Mouse (Mus musculus): ENCODE measurements around the gene Atad5.

Gene Atad5

DNA sequence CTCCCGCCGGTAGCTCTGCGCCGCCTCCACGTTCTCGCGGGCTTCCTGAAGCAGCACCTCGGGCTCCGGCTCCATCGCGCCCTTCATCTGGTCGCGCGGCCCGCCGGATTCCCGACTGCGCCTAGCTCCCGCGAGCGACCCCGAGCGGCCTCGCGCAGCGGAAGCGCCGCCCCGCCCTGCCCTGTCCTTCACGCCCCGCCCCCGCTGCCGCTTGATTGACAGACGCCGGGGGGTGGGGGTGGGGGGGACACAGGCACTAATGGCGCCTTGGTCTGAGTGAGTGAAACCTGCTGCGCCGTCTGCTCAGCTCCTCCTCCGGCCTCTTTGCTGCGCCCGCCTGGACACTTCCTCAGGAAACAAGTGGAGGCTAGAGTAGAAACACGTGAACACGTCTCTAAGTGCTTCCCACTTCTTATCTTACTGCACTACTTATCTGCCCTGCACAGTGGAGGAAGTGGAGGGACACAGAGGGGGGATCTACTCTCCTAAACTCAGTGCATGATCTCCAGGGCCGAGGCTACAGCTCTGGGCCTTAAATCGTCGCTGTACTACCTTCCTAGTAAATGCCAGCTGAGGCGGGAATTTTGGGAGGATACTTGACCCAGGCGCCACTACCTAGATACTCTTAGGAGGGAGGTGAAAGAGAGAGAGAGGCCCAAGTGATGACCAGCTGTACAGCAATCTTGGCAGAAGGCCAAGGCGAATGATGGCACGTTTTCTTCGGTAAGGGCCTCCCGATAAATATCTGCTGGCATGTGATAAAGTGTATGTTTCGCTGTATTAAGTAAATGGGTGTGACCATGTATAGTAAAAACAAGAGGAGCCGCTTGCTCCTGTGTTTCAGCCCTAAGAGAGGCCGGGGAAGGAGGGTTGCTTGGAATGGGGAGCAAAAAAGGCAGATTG lies 8.1 kb upstream of the Atad5 start, which contains the start of gene Crlf3:
TSS of gene Crlf3 (minus strand) at position 166 of the 903 bp plus-strand sequence.
- DNase-seq (ENCODE audit: low spot score in 2 of 2), result peak; percentile 88 to 90

DNA sequence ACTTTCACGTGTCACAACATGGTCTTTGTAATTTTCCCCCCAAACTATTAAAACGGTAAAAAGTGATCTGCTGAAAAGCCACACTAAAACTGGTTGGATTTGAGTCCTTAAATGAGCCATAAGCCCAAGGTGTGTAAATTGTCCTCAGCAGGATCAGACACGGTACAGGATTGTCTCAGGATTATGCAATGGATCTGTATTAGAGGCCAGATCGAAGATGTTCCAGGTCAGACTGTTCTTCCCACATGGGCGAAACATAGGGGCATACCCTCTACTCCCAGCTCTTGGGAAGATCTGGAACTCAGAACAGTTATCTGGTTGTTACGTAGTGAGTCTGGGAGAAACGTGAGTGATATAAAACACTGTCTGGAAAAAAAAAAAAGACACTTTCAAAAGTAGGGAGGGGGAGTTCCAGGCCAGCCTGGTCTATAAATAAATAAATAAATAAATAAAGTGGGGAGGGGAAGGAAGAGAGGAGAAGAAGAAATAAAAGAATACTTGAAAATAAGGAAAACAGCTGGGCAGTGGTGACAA lies 7.3 kb upstream of the Atad5 start:
- no peak for DNase-seq (ENCODE audit: low spot score in 2 of 2)

DNA sequence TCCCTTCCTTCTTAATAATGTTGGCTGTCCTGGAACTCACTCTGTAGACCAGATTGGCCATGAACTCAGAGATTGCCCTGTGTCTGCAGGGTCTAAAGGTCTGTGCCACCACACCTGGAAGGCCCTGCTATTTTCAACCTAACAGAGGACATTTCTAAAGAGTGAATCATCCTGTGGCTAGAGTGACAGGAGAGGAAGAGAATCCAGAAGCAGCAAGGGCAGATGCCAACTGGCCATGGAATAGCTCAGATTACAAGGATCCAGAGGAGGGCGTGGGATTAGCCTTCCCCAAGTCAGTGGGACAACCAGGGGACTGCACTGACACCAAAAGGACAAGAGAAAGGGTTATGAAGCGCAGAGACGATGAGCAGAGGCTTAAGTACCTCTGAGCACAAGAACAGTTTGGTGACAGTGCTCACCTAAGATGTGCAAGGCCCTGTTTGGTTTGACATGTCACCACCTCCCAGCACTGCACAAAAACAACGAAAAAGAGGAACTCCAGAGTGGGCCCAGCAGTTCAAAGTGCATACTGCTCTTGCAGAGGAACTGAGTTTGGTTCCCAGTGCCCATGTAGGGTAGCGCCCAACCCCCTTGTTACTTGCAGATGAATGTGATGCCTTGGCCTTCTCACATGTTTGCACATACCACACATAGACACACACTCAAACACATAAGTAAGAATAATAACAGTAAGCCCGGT lies 3.7 kb upstream of the Atad5 start:
- DNase-seq (ENCODE audit: low spot score in 2 of 2), result no peak

DNA sequence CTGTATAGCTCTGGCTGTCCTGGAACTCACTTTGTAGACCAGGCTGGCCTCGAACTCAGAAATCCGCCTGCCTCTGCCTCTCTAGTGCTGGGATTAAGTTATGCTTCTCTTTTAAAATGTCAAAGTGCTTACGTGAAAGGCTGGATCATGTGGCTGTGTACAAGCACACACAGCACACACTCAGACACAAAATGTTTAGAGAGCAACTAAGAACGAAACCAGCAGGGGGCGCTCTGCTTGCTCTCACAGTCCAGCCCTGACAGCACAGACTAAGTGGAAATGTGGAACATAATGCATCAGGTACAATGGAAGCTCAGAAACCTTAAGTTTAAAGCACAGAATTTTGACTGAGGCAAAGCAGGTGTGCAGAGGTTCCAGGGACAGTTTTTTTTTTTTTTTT lies 2.4 kb upstream of the Atad5 start:
- peak; percentile 55 to 62 for DNase-seq (ENCODE audit: low spot score in 2 of 2)

DNA sequence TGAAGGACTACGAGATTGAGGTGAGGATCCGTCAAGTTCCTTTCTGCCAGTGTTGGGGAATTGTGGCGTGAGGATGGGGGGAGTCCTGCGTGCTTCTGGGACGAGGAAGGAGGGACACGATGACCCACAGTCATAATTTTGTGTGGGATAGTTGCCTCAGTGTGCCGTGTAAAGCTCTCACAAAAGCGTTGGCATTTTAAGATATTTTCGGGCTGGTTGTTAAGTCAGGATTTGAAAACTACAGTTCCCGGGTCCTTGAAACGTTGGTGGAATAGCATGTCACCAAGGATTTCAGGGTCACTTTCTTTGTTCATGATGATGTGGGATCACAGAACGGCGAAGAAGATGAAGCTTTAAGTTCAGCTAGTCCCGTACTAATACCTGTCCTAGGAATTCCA lies 616 bp downstream of the Atad5 start:
- no peak for DNase-seq (ENCODE audit: low spot score in 2 of 2)

DNA sequence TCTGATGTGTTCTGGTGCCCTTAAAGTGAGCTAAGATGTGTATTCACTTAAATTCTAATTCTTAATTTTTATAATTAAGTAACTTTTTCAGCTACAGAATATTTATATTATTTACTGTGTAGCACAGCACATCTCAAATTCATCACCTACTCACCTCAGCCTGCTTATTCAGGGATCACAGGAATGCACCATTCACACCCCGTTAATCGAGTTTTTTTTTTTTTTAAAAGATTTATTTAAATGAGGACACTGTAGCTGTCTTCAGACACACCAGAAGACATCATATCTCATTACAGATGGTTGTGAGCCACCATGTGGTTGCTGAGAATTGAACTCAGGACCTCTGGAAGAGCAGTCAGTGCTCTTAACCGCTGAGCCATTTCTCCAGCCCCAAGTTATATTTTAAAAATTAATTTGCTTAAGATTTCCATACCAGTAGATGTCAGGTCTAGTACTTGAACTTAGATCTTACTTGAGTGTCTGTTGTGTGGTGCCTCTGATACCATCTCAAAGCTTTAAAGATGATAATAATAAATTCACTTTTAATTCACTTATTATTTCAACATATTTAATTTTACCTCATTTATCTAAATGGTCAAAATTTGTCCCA lies 1.5 kb downstream of the Atad5 start:
- DNase-seq (ENCODE audit: low spot score in 2 of 2), result no peak

DNA sequence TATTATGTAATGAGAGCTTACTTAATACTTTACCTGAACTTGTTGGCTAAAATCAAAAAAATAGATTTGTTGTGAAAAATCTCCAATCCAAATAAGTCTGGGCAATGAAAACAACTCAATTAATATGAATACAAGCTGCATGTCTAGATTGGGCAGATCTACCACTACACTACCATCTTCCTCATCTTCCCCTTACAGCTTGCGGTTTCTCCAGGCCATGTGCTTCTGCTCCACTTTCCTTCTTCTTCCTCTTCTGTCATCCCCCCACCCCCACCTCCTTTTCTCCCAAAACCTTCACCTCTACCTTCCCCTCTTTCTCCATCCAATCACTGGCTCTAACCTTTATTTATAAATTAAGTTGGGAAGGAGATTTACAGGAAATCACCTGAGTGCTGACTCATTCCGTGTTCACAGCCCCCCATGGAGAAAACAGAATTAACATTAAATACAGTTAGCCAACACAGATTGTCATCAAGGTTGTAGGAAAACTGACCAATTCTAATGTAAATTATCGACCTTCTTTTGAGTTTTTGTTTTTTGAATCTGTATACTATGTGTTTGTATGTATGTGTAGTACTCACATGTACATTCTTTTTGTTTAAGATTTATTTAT lies 9.3 kb downstream of the Atad5 start:
- no peak for DNase-seq (ENCODE audit: low spot score in 2 of 2)

DNA sequence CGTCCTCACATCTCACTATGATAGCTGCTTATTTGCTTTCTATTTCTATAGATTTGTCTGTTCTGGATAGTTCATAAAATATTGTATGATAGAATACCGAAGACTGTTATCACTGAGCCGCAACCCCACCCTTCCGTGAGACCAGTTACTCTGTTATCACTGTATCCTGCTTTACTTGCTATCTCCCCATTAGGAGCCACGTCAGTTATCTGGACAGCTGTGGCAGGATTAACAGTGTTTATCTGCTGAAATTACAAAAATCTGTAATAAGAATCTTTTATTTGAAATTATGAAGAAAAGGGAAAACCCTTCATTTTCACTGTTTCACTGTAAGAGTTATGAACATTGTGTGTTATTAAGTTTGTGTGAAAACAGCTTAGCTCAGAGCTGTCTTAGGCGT lies 12.1 kb downstream of the Atad5 start:
- no peak for DNase-seq (ENCODE audit: low spot score in 2 of 2)

DNA sequence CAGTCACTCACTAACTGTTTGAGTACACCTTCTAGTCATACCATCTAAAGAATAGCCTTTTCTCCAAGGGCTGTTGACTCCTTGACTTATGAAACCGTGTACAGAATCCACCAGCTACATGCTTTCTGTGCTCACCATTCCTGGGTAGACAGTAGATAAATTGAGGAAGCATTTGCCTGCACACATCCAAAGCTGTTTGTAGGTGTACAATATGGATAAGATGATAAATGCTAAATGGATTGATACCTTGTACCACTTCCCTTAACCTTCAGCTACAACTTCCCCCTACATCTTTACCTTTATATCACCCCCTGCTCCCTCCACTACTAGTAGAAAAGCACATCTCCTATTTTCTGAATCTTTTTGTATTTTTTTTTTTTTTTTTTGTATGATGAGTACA lies 15.2 kb downstream of the Atad5 start:
- DNase-seq (ENCODE audit: low spot score in 2 of 2), result no peak

DNA sequence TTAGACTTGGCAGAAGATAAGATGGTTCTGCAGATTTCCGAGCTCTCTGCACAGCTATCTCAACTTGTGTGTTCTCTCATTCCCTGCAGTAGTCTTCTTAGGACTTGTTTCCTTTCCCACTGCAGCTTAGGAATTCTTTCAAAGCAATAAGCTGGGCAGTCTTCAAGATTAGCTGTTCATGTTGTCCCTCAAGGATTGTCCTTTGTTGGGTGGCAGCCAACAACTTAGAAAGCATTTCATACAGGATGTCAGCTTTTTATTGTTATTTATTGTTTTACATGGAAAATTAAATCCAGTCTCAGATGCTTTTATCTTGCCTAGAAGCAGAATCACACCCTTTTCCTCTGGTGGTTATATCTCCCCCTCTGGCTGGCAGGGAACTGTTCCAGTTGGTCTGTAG lies 27.2 kb downstream of the Atad5 start:
- no peak for DNase-seq (ENCODE audit: low spot score in 2 of 2)

DNA sequence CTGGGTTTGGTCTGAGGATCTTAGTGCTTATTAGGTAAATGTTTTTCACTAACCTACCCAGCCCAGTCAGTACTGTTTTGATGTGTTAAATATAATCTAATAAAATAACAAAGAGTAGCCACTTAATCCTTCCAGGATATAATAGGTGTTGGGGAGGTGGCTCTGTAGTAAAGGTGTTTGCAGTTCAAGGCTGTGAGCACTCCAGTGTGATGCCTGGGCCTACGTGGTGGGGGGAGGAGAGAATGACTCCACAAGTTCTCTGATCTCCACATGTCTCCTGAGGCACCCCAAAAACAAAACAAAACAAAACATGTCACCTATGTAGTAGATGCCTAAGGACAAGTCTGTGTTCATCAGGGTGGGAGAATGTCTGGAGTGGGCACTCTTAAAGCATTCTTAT lies 42.9 kb downstream of the Atad5 start:
- DNase-seq (ENCODE audit: low spot score in 2 of 2), result no peak

DNA sequence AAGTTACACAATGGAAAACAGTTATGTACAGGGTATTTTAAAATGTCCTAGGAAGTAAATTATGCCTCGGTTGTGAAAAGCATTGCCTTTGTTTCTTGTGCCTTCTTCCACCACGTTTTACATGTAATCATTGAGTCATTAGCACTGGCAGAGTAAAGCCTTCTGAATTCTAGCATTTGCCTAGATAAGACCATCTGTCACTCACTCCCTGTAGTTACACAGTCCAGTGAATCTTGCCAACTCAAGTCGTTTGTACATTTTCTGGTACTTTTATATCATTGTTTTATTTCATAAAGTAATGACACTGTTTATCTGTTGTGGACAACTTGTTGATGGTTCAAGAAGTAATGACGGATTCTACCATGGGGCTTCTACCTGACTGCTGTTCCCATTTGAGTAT lies 45.5 kb downstream of the Atad5 start:
- DNase-seq (ENCODE audit: low spot score in 2 of 2), result no peak

DNA sequence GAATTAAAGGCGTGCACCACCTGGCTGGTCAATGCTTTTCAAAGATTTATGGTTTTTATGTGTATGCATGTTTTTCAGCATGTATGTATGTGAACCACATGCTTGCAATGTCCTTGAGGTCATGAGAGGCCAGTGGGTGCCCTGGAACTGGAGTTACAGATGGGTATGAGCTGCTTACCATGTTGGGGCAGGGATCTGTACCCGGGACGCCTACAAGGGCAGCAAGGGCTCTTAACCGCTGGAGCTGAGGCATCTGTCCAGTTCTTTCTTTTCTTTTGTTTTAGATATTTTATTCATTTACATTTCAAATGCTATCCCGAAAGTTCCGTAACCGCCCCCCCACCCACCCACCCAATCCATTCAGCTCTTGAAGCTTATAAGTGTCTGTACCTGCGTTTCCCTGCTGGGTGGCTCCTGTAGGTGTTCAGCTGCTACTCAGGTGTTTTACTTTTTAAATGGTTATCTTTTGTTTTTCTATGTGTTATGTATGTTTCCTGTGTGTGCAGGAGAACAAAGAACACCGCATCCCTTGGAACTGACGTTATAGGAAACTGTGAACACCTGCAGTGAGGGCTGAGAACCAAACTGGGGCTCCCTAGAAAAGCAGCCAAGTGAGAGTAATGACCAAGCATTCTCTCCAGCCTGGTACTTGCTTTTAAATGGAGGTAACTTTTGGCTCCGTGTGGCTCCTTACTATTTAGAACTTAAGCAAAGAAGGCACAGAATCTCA lies 46.9 kb downstream of the Atad5 start:
- DNase-seq (ENCODE audit: low spot score in 2 of 2), result no peak

DNA sequence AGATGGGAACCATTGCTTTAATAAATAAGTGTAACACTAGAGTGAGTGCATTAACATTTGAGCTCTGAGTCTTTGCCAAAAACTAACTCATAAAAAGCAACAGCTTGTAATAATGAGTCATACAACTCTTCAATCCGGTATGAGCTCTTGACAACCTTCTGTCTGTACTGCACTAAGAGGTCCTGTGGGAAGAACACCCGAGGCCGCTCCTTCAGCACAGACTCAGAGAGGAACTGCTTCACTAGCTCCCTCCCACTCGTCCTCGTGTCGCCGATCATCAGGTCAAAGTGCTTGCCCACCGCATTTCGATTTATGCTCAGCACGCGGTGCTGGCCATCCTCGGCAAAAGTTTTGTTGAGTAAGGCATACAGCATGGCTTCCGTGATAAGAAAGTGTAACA lies 47.6 kb downstream of the Atad5 start:
- no peak for DNase-seq (ENCODE audit: low spot score in 2 of 2)

DNA sequence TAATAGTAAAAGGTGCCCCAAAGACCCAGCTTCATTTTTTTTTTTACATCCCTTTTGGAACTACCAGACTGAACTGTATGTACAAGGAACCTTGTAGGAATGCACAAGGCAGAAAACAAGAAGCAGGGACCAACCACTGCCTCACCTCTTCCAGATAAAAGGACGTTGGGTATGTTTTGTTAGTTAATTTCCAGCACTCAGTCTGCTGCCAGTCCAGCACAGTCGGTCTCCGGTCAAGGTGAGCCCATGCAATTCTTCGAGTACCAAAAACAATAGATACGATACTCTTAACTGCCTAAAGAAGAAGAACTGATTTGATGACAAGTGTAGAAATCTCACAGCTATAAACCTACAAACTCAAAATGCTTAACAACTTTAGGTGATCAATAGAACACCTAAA lies 48.6 kb downstream of the Atad5 start:
- no peak for DNase-seq (ENCODE audit: low spot score in 2 of 2)

DNA sequence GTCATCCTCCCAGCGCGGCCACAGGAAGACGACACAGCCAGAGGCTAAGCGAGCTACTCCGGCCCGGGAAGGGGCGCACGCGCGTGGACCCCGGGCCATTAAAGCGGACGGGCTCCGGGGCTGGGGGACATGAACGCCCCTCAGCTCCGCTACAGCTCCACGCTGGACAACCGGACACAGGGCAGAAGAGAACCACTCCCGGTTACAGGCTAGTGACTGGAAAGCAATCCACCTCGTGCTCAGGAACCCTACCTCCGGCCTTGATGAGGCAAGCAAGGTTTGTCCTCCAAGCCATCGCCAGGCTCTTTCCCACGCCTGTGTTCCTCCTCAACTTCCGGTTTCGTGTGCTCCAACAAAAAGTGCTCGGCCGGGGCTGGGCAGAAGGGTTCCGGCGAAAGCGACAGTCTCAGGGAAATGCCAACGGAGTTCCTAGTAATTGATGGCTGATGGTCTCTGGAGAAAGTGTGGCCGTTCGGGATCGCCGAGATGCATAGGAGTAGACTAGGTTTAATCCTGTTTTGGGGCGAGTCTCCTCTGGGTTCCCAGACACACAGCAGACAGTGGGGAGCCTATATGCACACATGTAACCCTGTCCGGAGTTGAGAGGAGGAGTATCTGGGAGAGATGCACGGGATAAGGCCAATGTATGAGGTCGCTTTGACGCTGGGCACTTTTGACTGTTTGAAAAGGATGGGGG lies 52.8 kb downstream of the Atad5 start, which contains the start of gene Tefm:
TSS of gene Tefm (minus strand) at position 351 of the 697 bp plus-strand sequence.
- DNase-seq (ENCODE audit: low spot score in 2 of 2), result peak; percentile 64 to 87

DNA sequence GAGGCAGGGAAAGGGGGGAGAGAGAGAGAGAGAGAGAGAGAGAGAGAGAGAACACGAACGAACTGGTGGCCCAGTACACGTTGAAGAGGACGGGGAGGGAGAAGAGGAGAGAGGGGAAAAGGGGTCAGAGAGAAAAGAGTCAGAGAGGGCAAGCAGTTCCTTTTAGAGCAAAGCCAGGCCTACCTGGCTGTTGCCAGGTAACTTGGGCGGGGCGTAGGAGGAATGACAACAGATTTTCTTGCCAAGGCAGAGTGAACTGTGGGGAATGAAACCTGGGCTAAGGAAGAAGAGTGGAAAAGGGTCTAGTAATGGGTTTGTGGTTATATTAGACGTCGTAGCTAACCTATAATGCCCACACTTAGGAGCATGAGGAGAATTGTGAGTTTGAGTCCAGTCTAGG lies 53.7 kb downstream of the Atad5 start:
- DNase-seq (ENCODE audit: low spot score in 2 of 2), result no peak

DNA sequence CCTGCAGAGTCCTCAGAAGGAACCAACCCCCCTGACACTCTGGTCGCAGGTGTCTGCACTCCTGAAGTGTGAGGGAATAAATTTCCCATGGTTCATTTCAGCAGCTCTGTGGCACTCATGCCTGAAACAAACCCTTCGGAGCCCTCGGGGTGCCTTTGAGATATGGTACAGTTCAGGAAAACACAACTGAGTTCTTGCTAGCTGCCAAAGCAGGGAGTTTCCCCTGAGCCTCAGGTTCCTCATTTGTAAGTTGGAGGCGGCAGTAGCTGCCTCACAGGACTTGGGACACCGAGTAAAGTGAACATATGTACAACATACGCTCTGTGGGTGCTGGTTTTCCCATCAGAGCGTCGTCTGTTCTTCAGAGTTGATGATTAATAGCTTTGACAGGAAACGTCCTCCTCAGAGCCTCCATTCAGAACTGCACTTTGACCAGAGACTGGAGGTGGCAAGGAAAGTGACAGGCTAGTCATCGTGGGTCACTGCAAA lies 56.6 kb downstream of the Atad5 start:
- DNase-seq (ENCODE audit: low spot score in 2 of 2), result no peak

DNA sequence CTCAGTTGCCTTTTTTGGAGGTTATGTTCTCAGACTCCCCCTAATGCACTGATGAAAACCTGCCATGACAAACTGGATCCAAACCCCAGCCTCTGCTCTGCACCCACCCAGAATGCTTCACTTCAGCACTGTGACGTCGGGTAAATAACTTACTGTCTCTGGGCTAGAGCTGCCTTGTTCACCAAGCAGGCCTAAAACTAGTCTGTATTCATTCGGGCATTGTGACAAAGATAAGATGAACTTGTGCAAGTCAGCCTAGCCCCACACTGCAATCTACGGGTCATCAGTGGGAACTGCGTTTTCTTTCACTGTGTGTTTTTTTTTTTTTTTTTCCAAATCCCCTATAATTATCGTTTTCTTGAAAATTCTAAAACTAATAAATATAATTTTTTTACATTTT lies 58.5 kb downstream of the Atad5 start:
- no peak for DNase-seq (ENCODE audit: low spot score in 2 of 2)

DNA sequence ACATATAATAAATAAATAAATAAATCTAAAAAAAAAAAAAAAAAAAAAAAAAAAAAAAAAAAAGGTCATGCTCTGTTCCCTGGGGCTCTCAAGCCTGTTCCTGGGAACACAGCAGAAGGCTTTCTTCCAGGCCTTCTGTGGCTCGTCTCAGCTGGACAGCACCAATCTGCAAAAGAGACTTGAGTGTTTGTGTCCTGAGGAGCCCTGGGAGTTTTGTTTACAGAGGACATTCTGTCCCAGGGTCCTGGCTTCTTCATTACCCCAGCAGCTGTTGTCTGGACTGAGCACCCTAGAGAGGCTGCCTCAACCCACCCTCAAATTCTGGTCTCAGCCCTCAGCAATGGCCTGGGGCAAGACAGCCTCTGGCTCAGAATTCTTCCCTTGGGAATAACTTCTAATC lies 59.1 kb downstream of the Atad5 start:
- no peak for DNase-seq (ENCODE audit: low spot score in 2 of 2)
